Mouse (Mus musculus): Measurements from ENCODE around the gene Col11a2. TPM values are rescaled to one million over a fixed set of nuclear protein-coding genes. Genes with fewer than 3 reads are reported as not detected.

Col11a2 gene
- total and polyA plus RNA-seq, 3 experiments, result 3.0 to 6.0 (median 5.8) TPM

- H3K4me3 ChIP-seq (replicated peaks in 1 of 3; ENCODE audit: low read depth in 2 of 3, low read length in 2 of 3, poor library complexity in 1 of 3), result no peak overlapping the region
- H3K36me3 ChIP-seq (replicated peaks in 1 of 2; ENCODE audit: control insufficient read depth in 1 of 2, insufficient read depth in 1 of 2, low read length in 1 of 2), result no peaks in the 10 kb centered on the region
- H3K4me1 ChIP-seq (ENCODE audit: control insufficient read depth in 1 of 2, insufficient read depth in 2 of 2), result peaks cover 12 to 24% of the 10 kb centered on the region in 2 experiments
- H3K27me3 ChIP-seq (replicated peaks), result no peaks in the 10 kb centered on the region
- in situ Hi-C loops (cut with MboI; ENCODE audit: low pct_ligation_motif_present, low pct_unique_long_range_greater_than_20kb, low sequenced_read_pairs) (no loop called here), dilution Hi-C loops (cut with MboI; ENCODE audit: extremely low pct_ligation_motif_present, extremely low pct_unique_long_range_greater_than_20kb, low sequenced_read_pairs) (no loop called here)
- H3K9me3 ChIP-seq (replicated peaks; ENCODE audit: low read length), result no peaks in the 10 kb centered on the region
- H3K79me2 ChIP-seq (replicated peaks; ENCODE audit: control insufficient read depth, extremely low read depth, insufficient read depth, poor library complexity, severe bottlenecking), result no peaks in the 10 kb centered on the region
- no peak overlapping the region for H3K9ac ChIP-seq (ENCODE audit: insufficient read depth, low read depth)
- no peak overlapping the region for H3K4me2 ChIP-seq (ENCODE audit: insufficient read depth, low read depth, poor library complexity, severe bottlenecking)
- DNase-seq (ENCODE audit: extremely low read depth), result no peak
- H3K27ac ChIP-seq (ENCODE audit: insufficient read depth, low read depth), result no peak overlapping the region
- TF ChIP-seq PAX5 (IDR thresholded peaks at IDR 0.05; ENCODE audit: low read length), result no peak
- TF ChIP-seq JUND (conservative IDR thresholded peaks at IDR 0.05; ENCODE audit: low read depth, low read length), result no peak
- no peak for TF ChIP-seq SMC3 (IDR thresholded peaks at IDR 0.05; ENCODE audit: low read depth, low read length)
- no peak for TF ChIP-seq CHD1 (IDR thresholded peaks at IDR 0.05; ENCODE audit: low read depth, low read length)
Observed at GRCm38 (mm10) chr17:34087386-34087785, 48.1 kb downstream of the Col11a2 start.

DNA sequence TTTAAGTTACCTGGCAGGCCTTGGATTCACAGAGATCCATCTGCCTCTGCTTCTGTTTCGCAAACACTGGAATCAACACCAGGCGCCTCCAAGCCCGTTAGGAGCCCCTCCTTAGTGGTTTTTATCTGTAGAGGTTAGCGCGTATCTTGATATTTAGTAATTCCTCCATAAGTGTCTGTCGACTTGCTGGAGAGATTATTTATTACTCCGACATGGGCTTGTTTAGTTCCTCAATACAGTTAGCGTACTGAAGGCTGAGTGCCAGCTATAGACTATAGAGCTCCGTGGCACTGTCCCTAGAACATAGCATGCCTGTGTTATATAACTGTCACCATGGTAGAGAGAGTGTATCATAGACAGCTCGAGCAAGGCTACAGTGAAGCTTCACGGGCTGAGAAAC, 48.9 kb downstream of the Col11a2 start:
- Histone ChIP-seq H3K27me3 (replicated peaks) (no peaks in the 10 kb centered on the region), H3K4me2 (ENCODE audit: insufficient read depth, low read depth, poor library complexity, severe bottlenecking) (no peak overlapping the region), H3K36me3 (replicated peaks in 1 of 2; ENCODE audit: control insufficient read depth in 1 of 2, insufficient read depth in 1 of 2, low read length in 1 of 2) (no peaks in the 10 kb centered on the region), H3K4me3 (replicated peaks in 1 of 3; ENCODE audit: low read depth in 2 of 3, low read length in 2 of 3, poor library complexity in 1 of 3) (no peak overlapping the region), H3K27ac (ENCODE audit: insufficient read depth, low read depth) (no peak overlapping the region), H3K79me2 (replicated peaks; ENCODE audit: control insufficient read depth, extremely low read depth, insufficient read depth, poor library complexity, severe bottlenecking) (no peaks in the 10 kb centered on the region), H3K9me3 (replicated peaks; ENCODE audit: low read length) (no peaks in the 10 kb centered on the region), H3K4me1 (ENCODE audit: control insufficient read depth in 1 of 2, insufficient read depth in 2 of 2) (peaks cover 12 to 26% of the 10 kb centered on the region in 2 experiments), H3K9ac (ENCODE audit: insufficient read depth, low read depth) (no peak overlapping the region)
- in situ Hi-C loops (cut with MboI; ENCODE audit: low pct_ligation_motif_present, low pct_unique_long_range_greater_than_20kb, low sequenced_read_pairs) (no loop called here), dilution Hi-C loops (cut with MboI; ENCODE audit: extremely low pct_ligation_motif_present, extremely low pct_unique_long_range_greater_than_20kb, low sequenced_read_pairs) (no loop called here)
- no peak for TF ChIP-seq MYC (IDR thresholded peaks at IDR 0.05; ENCODE audit: low read depth, low read length)
- TF ChIP-seq CHD1 (IDR thresholded peaks at IDR 0.05; ENCODE audit: low read depth, low read length), result no peak
- TF ChIP-seq NELFE (IDR thresholded peaks at IDR 0.05; ENCODE audit: low read depth, low read length), result no peak
- TF ChIP-seq NRF1 (IDR thresholded peaks at IDR 0.05; ENCODE audit: low read depth, low read length), result no peak
- no peak for TF ChIP-seq EP300 (IDR thresholded peaks at IDR 0.05; ENCODE audit: low read length)
- no peak for TF ChIP-seq BHLHE40 (IDR thresholded peaks at IDR 0.05; ENCODE audit: low read depth, low read length)
- no peak for TF ChIP-seq MAFK (IDR thresholded peaks at IDR 0.05; ENCODE audit: insufficient replicate concordance, low read length)
- no peak for TF ChIP-seq PAX5 (IDR thresholded peaks at IDR 0.05; ENCODE audit: low read length)
- no peak for TF ChIP-seq ELF1 (IDR thresholded peaks at IDR 0.05; ENCODE audit: low read depth, low read length)
- TF ChIP-seq MAZ (IDR thresholded peaks at IDR 0.05; ENCODE audit: low read depth, low read length), result no peak
- no peak for TF ChIP-seq HCFC1 (IDR thresholded peaks at IDR 0.05; ENCODE audit: low read depth, low read length)
- TF ChIP-seq RCOR1 (conservative IDR thresholded peaks at IDR 0.05; ENCODE audit: low read depth, low read length), result no peak
- no peak for TF ChIP-seq CTCF (conservative IDR thresholded peaks at IDR 0.05 in 1 of 2, IDR thresholded peaks at IDR 0.05 in 1 of 2; ENCODE audit: low read depth in 2 of 2, low read length in 2 of 2)
- TF ChIP-seq ZKSCAN1 (IDR thresholded peaks at IDR 0.05; ENCODE audit: borderline replicate concordance, low read depth, low read length), result no peak
- no peak for TF ChIP-seq MXI1 (IDR thresholded peaks at IDR 0.05; ENCODE audit: low read depth, low read length)
- TF ChIP-seq SMC3 (IDR thresholded peaks at IDR 0.05; ENCODE audit: low read depth, low read length), result no peak
- TF ChIP-seq TBP (conservative IDR thresholded peaks at IDR 0.05; ENCODE audit: low read depth, low read length), result no peak
- no peak for DNase-seq (ENCODE audit: extremely low read depth)
